Mouse (Mus musculus) spleen, embryonic (tissue): ENCODE measurements around the gene 2310022A10Rik.

Experiments
- CTCF ChIA-PET: fragments of 350-600 bp; sonication (Branson Sonifier 250); formaldehyde crosslinking; loops from one replicate; lab custom pipeline; 2022; lab: Charles Lee

2310022A10Rik gene

DNA sequence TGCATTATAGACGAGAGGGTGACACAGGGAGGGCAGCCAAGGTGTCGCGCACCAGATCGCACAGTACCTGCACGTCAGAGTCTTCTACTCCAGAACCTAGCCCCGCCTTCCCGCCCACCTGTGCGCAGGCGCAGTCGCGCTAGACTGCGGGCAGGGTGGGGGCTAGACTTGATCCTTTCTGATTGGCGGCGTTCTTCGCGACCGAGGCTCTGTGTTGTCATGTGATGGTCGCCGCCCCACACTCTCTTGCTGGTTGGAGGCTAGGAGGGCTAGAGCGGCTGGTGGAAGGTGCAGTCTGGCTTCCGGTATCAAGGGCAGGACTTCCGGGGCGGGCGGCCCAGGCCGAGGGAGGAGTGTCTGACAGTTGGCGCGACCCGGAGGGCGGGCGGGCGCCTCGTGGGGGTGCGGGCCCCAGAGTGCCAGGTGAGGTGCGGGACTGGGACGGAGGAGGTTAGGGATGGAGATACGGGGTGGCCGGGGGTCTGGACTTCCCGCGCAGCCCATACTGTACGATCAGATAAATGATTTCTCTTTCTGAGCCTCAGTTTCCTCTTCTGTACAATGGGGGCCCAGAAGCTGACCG, at the start of gene 2310022A10Rik, which contains the start of gene Pld3:
2310022A10Rik (plus strand) TSS at position 303 of the 583 bp plus-strand sequence.
Pld3 (minus strand) TSS at position 288 of the 583 bp plus-strand sequence.
- CTCF ChIA-PET: no interaction called here

GRCm38 (mm10) chr7:27506765-27507370, 46.2 kb upstream of the 2310022A10Rik start:
- CTCF ChIA-PET: interaction anchor here (0.6 to 0.7 kb wide), 2 partner anchors 50 to 784 kb away, joined by 3 to 7 read pairs; no protein-coding TSS in a partner anchor

- CTCF ChIA-PET: interaction anchor here (0.6 to 1.2 kb wide), 6 partner anchors 19 to 783 kb away, joined by 3 to 7 read pairs (median 3); no protein-coding TSS in a partner anchor
Measured at GRCm38 (mm10) chr7:27507711-27508647, 45.1 kb upstream of the 2310022A10Rik start.

DNA sequence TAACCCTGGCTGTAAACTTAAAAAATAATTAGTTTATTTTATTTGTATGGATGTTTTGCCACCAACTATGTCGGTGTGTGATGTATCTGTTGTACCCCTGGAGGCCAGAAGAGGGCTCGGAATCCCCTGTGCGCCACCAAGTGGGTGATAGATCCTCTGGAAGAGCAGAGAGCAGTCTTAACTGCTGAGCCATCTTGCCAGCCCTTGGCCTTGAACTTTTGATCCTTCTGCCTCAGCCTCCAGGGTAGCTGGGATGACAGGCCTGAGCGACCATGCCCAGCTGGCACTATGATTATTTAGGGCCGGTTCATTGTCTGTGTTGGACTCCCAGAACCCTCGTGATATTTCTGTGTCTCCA, 44.4 kb upstream of the 2310022A10Rik start:
- CTCF ChIA-PET: interaction anchor here (0.6 to 1.2 kb wide), 6 partner anchors 18 to 1787 kb away, joined by 3 to 8 read pairs (median 3); no protein-coding TSS in a partner anchor

DNA sequence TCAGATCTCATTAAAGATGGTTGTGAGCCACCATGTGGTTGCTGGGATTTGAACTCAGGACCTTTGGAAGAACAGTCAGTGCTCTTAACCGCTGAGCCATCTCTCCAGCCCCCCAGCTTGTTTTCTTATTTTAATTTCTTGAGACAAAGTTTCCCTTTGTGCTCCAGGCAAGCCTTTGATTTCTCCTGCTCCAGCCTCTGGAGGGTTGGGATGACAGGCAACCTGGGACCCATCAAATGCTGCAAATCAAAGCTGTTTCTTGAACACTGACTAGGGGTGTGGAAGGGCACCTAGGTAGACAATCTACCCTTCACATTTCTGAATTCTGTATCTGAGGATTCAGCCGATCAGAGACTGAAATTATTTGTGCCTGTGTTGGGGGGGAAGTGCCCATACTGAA, 42.2 kb upstream of the 2310022A10Rik start:
- CTCF ChIA-PET: interaction anchor here (0.7 kb wide), 1 partner anchor 44 kb away, joined by 4 read pairs; no protein-coding TSS in a partner anchor

DNA sequence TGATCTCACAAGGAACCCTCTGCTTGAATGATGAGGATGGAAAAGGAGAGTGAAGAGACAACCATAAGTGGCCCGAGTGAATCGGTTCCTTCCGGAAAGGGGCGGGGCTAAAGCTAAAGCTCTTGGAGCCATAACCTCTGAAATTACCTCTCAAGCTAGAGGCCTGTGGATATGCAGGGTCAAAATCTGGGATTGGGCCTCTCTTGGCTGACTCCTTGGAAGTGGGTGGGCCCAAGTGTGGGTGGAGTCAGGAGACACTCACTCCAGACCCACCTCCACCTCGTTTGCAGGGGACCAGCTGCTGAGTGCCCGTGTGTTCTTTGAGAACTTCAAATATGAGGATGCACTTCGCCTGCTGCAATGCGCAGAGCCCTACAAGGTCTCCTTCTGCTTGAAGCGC, 38.1 kb upstream of the 2310022A10Rik start:
- CTCF ChIA-PET: no interaction called here

DNA sequence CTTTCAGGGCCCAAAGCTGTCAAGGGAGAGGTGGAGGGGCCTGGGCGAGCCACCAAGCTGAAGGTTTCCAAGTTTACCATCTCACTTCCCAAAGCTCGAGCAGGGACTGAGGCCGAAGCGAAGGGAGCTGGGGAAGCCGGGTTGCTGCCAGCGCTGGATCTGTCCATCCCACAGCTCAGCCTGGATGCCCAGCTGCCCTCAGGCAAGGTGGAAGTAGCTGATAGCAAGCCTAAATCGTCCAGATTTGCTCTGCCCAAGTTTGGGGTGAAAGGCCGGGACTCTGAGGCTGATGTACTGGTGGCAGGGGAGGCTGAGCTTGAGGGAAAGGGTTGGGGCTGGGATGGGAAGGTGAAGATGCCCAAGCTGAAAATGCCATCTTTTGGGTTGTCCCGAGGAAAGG, 34.7 kb upstream of the 2310022A10Rik start:
- CTCF ChIA-PET: interaction anchor here (0.6 kb wide), 1 partner anchor 78 kb away, joined by 3 read pairs; no protein-coding TSS in a partner anchor

GRCm38 (mm10) chr7:27520104-27520503, 32.9 kb upstream of the 2310022A10Rik start:
- CTCF ChIA-PET: no interaction called here

DNA sequence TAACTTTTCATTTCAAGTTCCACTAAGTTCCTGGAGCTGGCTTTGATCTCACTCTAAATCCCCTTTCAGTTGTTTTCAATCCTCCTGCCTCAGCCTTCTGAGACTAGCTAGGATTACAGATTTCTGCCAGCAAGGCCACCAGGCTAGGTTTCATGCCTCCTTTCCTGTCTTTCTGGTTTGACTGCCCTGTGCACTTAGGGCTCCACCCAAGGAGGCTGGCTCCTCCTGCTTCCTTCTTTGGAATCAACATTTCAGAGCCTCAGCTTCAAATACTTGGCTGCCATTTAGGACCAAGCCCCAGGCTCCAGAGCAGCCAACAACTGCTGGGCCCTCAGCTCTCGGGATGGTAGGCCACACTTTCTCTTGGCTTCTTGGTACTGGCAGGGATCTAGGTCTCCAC, 32.4 kb upstream of the 2310022A10Rik start:
- CTCF ChIA-PET: no interaction called here

GRCm38 (mm10) chr7:27522967-27523366, 30.1 kb upstream of the 2310022A10Rik start, which contains the start of gene Hipk4:
Gene Hipk4, plus strand, starts transcription at chr7:27523267.
- CTCF ChIA-PET: no interaction called here

- CTCF ChIA-PET: no interaction called here
Measured at GRCm38 (mm10) chr7:27523805-27524204, 29.2 kb upstream of the 2310022A10Rik start.

DNA sequence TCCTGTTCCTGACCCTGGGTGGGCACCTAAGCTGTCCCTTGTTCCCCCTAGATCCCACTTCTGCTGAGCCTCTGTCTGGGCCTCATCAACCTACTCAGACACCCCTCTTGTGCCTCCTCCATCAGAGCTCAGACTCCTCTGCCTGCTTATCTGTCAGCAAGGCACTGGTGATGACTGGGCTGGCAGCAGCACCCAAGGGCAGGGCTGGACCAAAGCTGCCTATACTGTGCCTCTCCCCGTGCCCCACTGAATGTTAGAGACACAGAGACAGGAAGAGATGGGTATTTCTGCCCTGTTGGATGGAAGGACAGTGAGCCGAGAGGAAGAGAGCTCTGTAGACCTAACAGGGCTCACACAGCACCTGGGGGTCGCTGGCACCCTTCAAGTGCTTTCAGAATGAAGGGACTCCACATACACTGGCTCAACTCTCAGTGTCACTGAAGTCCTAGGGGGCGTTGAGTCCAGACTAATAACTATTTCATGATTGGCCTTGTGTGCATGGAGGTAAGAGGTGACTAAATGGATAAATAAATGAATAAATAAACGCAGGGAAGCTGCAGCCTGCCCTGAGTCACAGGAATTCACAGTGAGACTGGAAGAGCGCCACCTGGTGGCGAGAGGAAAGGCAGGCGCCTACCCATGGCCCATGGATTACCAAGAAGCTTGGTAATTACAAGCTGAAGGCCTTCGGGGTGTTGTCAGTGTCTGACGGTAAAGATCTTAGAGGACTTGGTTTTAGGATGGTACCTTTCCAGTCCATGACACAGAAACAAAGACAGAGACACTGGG, 26.8 kb upstream of the 2310022A10Rik start:
- CTCF ChIA-PET: interaction anchor here (1.0 kb wide), 1 partner anchor 17 kb away, joined by 3 read pairs; no protein-coding TSS in a partner anchor

- CTCF ChIA-PET: no interaction called here
Measured at GRCm38 (mm10) chr7:27529070-27529469, 24.0 kb upstream of the 2310022A10Rik start.

DNA sequence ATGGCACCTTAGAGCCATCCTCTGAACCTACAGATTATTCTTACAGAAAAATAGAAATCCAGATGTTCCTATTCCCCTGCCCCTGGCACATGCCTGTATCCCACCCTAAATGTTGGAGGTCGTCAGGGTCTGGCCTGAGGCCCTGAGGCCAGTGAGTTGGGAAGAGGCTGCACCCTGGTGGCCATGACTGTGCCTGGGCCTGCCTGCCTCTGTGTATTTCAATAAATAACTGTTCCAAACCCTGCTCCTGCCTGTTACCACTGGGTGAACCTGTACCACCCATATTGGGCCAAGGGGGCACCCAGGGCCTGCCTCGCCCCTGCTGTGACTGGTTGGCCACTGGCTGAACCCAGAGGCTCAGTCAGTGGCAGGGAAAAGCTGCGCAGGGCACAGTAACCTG, 22.1 kb upstream of the 2310022A10Rik start:
- CTCF ChIA-PET: no interaction called here

GRCm38 (mm10) chr7:27531707-27532106, 21.3 kb upstream of the 2310022A10Rik start:
- CTCF ChIA-PET: no interaction called here

DNA sequence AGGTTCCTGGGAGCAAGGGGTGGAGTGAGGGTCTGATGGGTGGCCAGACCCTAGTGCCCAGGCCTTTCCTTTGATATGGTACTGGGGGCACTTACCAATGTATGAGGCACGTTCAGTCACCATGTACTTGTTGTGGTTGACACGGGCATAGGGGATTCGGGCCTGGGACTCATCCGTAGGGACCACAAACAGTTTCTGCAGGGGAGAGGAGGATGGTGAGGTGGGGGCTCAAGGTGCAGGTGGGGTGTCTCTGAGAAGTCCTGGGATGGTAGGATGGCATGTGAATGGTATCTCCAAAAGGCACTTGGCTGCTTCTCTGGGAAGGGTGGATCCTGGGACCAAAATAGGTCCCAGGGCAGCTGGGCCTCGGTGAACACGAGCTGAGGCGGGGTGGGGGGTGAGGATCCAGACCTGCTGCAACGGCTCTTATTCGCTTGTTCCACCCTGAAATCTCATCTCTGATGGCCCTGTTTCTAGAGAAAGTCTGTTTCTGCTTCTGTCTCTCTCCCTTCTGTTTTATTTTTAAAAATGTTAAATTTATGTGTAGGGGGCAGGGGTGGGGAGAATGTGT, 20.5 kb upstream of the 2310022A10Rik start:
- CTCF ChIA-PET: interaction anchor here (0.7 kb wide), 1 partner anchor 219 kb away, joined by 15 read pairs; no protein-coding TSS in a partner anchor

GRCm38 (mm10) chr7:27535386-27535785, 17.6 kb upstream of the 2310022A10Rik start:
- CTCF ChIA-PET: no interaction called here

DNA sequence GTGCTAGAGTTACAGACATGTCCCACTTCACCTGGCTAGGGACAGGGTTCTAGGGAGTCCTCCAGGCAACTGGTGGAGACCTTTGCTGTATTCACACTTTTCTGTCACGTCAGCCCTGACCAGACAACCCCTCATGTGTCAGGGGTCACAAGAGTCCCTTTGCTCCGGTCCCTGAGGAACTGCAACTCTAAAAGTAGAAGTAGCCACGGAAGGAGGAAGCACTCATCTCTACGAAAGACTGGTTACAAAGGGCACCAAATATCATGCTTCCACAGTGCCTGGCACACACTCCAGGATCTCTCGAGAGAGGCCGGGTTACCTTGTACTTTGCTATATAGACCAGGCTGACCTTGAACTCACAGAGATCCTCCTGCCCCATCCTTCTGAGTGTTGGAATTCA, 16.4 kb upstream of the 2310022A10Rik start:
- CTCF ChIA-PET: no interaction called here

- CTCF ChIA-PET: no interaction called here
Measured at GRCm38 (mm10) chr7:27537998-27538397, 15.0 kb upstream of the 2310022A10Rik start.

- CTCF ChIA-PET: interaction anchor here (0.5 to 0.7 kb wide), 2 partner anchors 25 to 48 kb away, joined by 3 to 4 read pairs; no protein-coding TSS in a partner anchor
Measured at GRCm38 (mm10) chr7:27538797-27539196, 14.2 kb upstream of the 2310022A10Rik start.
